Mouse (Mus musculus): ENCODE data around the gene Kank3. TPM values are rescaled to one million over a fixed set of nuclear protein-coding genes. Genes with fewer than 3 reads are reported as not detected.

The Kank3 gene
- 25.5 and 31.9 TPM in 2 replicates for polyA plus RNA-seq (2016; fragmentation: Nextera tagmentation; extraction: Ambion mirVana)

GRCm38 (mm10) chr17:33810334-33811141 is at the start of gene Kank3:
Gene Kank3, plus strand, starts transcription at chr17:33810519.
- peak within 1 kb of the TSS; percentile 49 for H3K9ac ChIP-seq (replicated peaks)
- no peaks in the 10 kb centered on the region for H3K9me3 ChIP-seq
- peaks cover 12% of the 10 kb centered on the region for H3K27me3 ChIP-seq
- H3K4me3 ChIP-seq, result peak within 1 kb of the TSS; percentile 45
- no peaks in the 10 kb centered on the region for H3K36me3 ChIP-seq
- peak; percentile 99 for ATAC-seq (ENCODE audit: low FRiP score, low read depth)
- peaks cover 8% of the 10 kb centered on the region for H3K4me1 ChIP-seq
- 2% methylated on average over 36 of the region's 36 CpGs for WGBS
- peak within 1 kb of the TSS; percentile 62 for H3K4me2 ChIP-seq (replicated peaks)
- no peak within 1 kb of the TSS for H3K27ac ChIP-seq (replicated peaks)

GRCm38 (mm10) chr17:33766389-33766788 is 43.9 kb upstream of the Kank3 start:
- Histone ChIP-seq H3K27me3 (peaks cover 4% of the 10 kb centered on the region; the same call in 1 of the 2 replicates), H3K4me2 (replicated peaks) (no peak overlapping the region), H3K9me3 (no peaks in the 10 kb centered on the region), H3K36me3 (no peaks in the 10 kb centered on the region), H3K4me3 (no peak overlapping the region), H3K27ac (replicated peaks) (no peak overlapping the region), H3K9ac (replicated peaks) (no peak overlapping the region), H3K4me1 (no peaks in the 10 kb centered on the region)
- 83% methylated on average over 3 of the region's 3 CpGs for WGBS
- ATAC-seq (ENCODE audit: low FRiP score, low read depth), result no peak

DNA sequence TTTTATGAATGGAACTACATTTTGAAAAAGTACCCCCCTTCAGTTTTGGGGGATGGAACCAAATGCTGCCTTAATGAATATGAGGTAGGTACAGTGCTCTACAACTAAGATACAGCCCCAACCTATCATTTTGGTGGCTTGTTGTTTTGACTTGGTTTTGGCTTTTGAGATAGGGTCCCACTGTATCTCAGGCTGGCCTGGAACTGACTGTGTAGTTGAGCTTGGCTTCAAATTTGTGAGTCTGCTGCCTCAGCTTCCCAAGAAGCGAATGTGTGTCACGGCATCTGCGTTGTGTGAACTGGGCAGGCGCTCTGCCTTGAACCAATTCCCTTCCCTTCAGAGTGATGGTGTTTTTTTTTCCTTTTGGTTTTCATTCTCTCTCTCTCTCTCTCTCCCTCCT is 38.7 kb upstream of the Kank3 start:
- no peak overlapping the region for H3K9ac ChIP-seq (replicated peaks)
- H3K36me3 ChIP-seq, result no peaks in the 10 kb centered on the region
- H3K27ac ChIP-seq (replicated peaks), result no peak overlapping the region
- H3K27me3 ChIP-seq, result peaks cover 4% of the 10 kb centered on the region; the same call in 1 of the 2 replicates
- H3K4me3 ChIP-seq, result no peak overlapping the region
- WGBS, result 90% methylated on average over 4 of the region's 4 CpGs
- no peak overlapping the region for H3K4me2 ChIP-seq (replicated peaks)
- ATAC-seq (ENCODE audit: low FRiP score, low read depth), result no peak
- no peaks in the 10 kb centered on the region for H3K9me3 ChIP-seq
- no peaks in the 10 kb centered on the region for H3K4me1 ChIP-seq

DNA sequence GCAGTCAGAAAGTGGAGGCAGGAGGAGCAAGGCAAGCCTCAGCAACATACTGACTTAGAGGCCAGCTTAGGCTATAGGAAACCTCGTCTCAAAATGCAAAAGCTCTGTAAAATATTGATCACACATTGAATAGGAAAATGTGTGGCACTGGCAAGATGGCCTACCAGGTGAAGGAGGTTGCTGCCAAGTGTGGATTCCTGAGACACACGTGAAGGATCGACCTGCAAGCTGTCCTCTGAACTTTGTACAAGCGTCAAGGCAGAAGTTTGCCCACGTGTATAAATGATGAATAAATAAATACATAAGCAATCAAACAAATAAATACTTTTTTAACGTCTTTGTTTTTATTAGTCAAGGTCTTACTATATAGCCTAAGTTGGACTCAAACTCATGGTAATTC is 36.9 kb upstream of the Kank3 start:
- WGBS, result 81% methylated on average over 6 of the region's 6 CpGs
- Histone ChIP-seq H3K9me3 (no peaks in the 10 kb centered on the region), H3K9ac (replicated peaks) (no peak overlapping the region), H3K27me3 (peaks cover 4% of the 10 kb centered on the region; the same call in 1 of the 2 replicates), H3K36me3 (no peaks in the 10 kb centered on the region), H3K4me3 (no peak overlapping the region), H3K4me1 (no peaks in the 10 kb centered on the region), H3K4me2 (replicated peaks) (no peak overlapping the region), H3K27ac (replicated peaks) (no peak overlapping the region)
- ATAC-seq (ENCODE audit: low FRiP score, low read depth), result no peak

GRCm38 (mm10) chr17:33773871-33774572 is 36.3 kb upstream of the Kank3 start:
- H3K9ac ChIP-seq (replicated peaks), result no peak overlapping the region
- H3K27ac ChIP-seq (replicated peaks), result no peak overlapping the region
- no peak overlapping the region for H3K4me3 ChIP-seq
- no peak overlapping the region for H3K4me2 ChIP-seq (replicated peaks)
- H3K4me1 ChIP-seq, result no peaks in the 10 kb centered on the region
- no peaks in the 10 kb centered on the region for H3K36me3 ChIP-seq
- H3K27me3 ChIP-seq, result peaks cover 4% of the 10 kb centered on the region; the same call in 1 of the 2 replicates
- no peaks in the 10 kb centered on the region for H3K9me3 ChIP-seq
- no peak for ATAC-seq (ENCODE audit: low FRiP score, low read depth)
- WGBS, result 88% methylated on average over 6 of the region's 6 CpGs

DNA sequence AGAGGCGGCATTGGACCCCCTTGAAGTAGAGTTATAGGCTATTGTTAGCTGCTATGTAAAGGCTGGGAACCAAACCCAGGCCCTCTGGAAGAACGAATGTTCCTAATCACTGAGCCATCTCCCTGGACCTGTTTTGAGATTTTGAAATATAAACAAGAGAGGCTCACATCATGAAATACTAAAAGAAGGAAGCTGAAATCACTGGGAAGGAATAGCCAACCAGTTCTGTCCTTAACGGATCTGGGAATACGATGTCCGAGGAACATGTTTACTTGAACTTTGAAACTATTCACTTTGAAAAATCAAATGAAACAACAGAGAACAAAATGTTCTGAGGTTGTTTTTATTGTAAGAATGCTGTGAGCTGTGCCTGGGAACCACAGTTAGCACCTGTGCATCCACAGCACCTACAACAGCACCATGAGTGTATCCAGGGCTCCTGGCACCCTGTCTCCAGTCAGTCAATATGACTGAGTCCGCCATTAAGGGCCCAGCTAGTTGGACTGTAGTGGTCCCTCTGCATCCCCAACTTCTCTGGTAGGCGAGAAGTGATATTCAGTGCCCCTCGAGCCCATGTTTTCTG is 35.7 kb upstream of the Kank3 start:
- H3K27me3 ChIP-seq, result peaks cover 4% of the 10 kb centered on the region; the same call in 1 of the 2 replicates
- WGBS, result 93% methylated on average over 8 of the region's 8 CpGs
- no peak overlapping the region for H3K4me3 ChIP-seq
- ATAC-seq (ENCODE audit: low FRiP score, low read depth), result no peak
- no peaks in the 10 kb centered on the region for H3K9me3 ChIP-seq
- no peak overlapping the region for H3K9ac ChIP-seq (replicated peaks)
- no peak overlapping the region for H3K4me2 ChIP-seq (replicated peaks)
- no peaks in the 10 kb centered on the region for H3K36me3 ChIP-seq
- H3K27ac ChIP-seq (replicated peaks), result no peak overlapping the region
- 0 out of 2 replicates have a peak, but pooled peaks cover 3% of the 10 kb centered on the region for H3K4me1 ChIP-seq

DNA sequence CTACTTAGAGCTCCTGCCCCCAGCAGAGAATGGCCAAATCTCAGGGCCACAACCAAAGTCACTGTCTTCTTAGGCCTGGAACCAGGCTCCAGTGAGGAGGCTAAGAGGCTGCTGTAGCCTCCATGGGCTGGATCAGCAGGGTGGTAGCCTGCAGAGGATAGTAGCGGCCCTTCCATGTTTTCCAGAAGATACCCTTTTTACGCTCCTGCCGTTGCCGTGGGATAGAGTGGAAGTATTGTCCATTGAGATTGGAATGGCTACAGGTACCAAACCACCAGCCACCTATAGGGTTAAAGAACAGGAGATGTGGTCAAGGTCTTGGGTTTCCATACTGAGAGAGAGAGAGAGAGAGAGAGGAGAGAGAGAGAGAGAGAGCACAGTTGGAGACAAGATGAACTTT is 35.0 kb upstream of the Kank3 start:
- ATAC-seq (ENCODE audit: low FRiP score, low read depth), result no peak
- no peaks in the 10 kb centered on the region for H3K36me3 ChIP-seq
- H3K9ac ChIP-seq (replicated peaks), result no peak overlapping the region
- 0 out of 2 replicates have a peak, but pooled peaks cover 3% of the 10 kb centered on the region for H3K4me1 ChIP-seq
- no peak overlapping the region for H3K4me3 ChIP-seq
- H3K27me3 ChIP-seq, result peaks cover 7% of the 10 kb centered on the region
- no peaks in the 10 kb centered on the region for H3K9me3 ChIP-seq
- no peak overlapping the region for H3K27ac ChIP-seq (replicated peaks)
- WGBS, result 98% methylated on average over 4 of the region's 4 CpGs
- H3K4me2 ChIP-seq (replicated peaks), result no peak overlapping the region

DNA sequence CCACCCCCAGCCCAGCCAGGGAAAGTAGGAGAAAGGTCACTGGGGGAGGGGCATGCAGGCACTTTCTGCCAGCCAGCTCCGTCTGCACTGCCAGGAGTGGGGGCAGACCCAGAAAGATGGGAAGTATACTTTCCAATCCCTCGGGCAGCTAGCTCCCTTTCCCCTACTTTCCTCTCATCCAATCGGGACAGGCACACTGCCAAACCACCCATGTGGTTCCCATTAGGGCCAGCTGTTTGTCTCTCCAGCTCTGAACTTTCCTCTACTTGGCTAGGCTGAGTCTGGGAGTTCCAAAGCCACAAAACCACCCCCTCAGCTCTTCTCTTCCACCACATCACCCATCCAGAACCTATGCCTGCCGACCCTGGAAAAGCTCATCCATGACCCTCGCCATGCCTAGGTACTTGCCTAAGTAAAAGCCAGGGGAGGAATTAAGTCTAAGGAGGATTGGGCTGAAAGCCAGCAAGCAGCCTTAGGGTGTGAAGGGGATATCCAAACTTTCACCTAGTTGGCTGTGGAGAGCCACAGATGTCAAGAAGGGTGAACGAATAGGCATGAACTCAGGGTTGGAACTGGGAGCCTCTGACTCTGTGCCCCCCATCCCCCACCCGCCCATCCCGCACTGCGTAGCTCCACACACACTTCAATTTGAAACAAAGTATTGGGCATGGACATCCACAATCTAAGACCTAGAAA is 30.9 kb upstream of the Kank3 start:
- Histone ChIP-seq H3K4me1 (peaks cover 16% of the 10 kb centered on the region), H3K9me3 (no peaks in the 10 kb centered on the region), H3K27me3 (peaks cover 28% of the 10 kb centered on the region), H3K27ac (replicated peaks) (no peak overlapping the region), H3K4me2 (replicated peaks) (no peak overlapping the region), H3K36me3 (no peaks in the 10 kb centered on the region), H3K4me3 (no peak overlapping the region), H3K9ac (replicated peaks) (no peak overlapping the region)
- ATAC-seq (ENCODE audit: low FRiP score, low read depth), result no peak
- WGBS, result 70% methylated on average over 9 of the region's 9 CpGs

GRCm38 (mm10) chr17:33779967-33780295 is 30.4 kb upstream of the Kank3 start:
- no peak overlapping the region for H3K9ac ChIP-seq (replicated peaks)
- WGBS, result 87% methylated on average over 5 of the region's 5 CpGs
- no peaks in the 10 kb centered on the region for H3K9me3 ChIP-seq
- no peak overlapping the region for H3K27ac ChIP-seq (replicated peaks)
- H3K36me3 ChIP-seq, result no peaks in the 10 kb centered on the region
- ATAC-seq (ENCODE audit: low FRiP score, low read depth), result no peak
- H3K4me2 ChIP-seq (replicated peaks), result no peak overlapping the region
- peaks cover 28% of the 10 kb centered on the region for H3K27me3 ChIP-seq
- H3K4me1 ChIP-seq, result peaks cover 16% of the 10 kb centered on the region
- no peak overlapping the region for H3K4me3 ChIP-seq

DNA sequence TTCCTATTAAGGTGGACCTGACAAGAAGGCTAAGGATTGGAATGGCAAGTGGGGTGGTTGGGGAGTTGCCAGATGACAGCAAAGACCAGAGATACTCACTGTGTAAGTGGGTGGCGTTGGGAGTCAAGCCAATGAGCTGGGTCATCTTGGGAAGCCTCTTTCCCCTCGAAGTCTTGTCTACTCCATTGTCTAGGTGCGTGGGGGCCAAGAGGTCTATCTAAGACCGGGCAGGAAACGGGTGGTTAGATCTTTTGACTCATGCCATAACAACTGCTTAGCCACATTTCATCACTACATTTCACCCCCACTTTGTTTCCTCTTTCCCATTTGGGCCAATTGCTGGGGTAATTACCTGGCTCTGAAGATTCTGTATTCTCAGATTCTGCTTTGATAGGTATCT is 29.9 kb upstream of the Kank3 start:
- no peak overlapping the region for H3K9ac ChIP-seq (replicated peaks)
- 88% methylated on average over 5 of the region's 5 CpGs for WGBS

GRCm38 (mm10) chr17:33781124-33781977 is 29.0 kb upstream of the Kank3 start, which contains the start of gene Angptl4:
Gene Angptl4, minus strand, starts transcription at chr17:33781830.
- H3K4me3 ChIP-seq, result peak within 1 kb of the TSS; percentile 43
- no peaks in the 10 kb centered on the region for H3K9me3 ChIP-seq
- peaks cover 28% of the 10 kb centered on the region for H3K27me3 ChIP-seq
- peak within 1 kb of the TSS; percentile 71 for H3K4me2 ChIP-seq (replicated peaks)
- peaks cover 16% of the 10 kb centered on the region for H3K4me1 ChIP-seq
- peak within 1 kb of the TSS; percentile 60 for H3K9ac ChIP-seq (replicated peaks)
- H3K36me3 ChIP-seq, result no peaks in the 10 kb centered on the region
- ATAC-seq (ENCODE audit: low FRiP score, low read depth), result peak; percentile 91
- peak within 1 kb of the TSS; percentile 35; the same call in 1 of the 2 replicates for H3K27ac ChIP-seq (replicated peaks)
- under 1% methylated on average over 49 of the region's 50 CpGs for WGBS

More for the DNA sequence above, 29.9 kb upstream of the Kank3 start:
- ATAC-seq (ENCODE audit: low FRiP score, low read depth), result no peak
- Histone ChIP-seq H3K4me1 (peaks cover 16% of the 10 kb centered on the region), H3K27ac (replicated peaks) (no peak overlapping the region), H3K9me3 (no peaks in the 10 kb centered on the region), H3K4me3 (0 out of 2 replicates have a peak overlapping the region, but pooled peaks have one; percentile 43), H3K4me2 (replicated peaks) (peak overlapping the region; percentile 71), H3K36me3 (no peaks in the 10 kb centered on the region), H3K27me3 (peaks cover 28% of the 10 kb centered on the region)

Data from midbrain, embryonic 12.5 days (tissue).